8 mouse cellular contexts compared by ENCODE assay signal in genomic region chr2:157571224-157571832, GRCm38 (mm10). TPM values are rescaled to one million over a fixed set of nuclear protein-coding genes. Genes with fewer than 3 reads are reported as not detected.
DNase-seq lines count a peak whose midpoint lies in the region; ATAC-seq lines count a peak whose summit lies in the region.

TSS of gene Blcap (minus strand) at chr2:157571274.

- peak; percentile 72 for DNase-seq in cerebellum, adult 9-10 months
- peak; percentile 72 for DNase-seq in forelimb bud, embryonic 11.5 days (ENCODE audit: low read depth, low spot score)
- peak; percentile 5 for DNase-seq in layer of hippocampus, adult 9-11 months
- DNase-seq in lung, postnatal 14 days: peak; percentile 62
- peak; percentile 83 for DNase-seq in retina, postnatal 1 day

- no peaks in the 10 kb centered on the region; the same call in 1 of the 2 replicates for H3K4me1 ChIP-seq in brown adipose tissue, adult 24 weeks (ENCODE audit: control insufficient read depth, insufficient read depth, insufficient read length, low read length)

- no peak; the same call in 1 of the 2 replicates for ATAC-seq in cerebellum, adult (ENCODE audit: insufficient number of reproducible peaks, low FRiP score, low TSS enrichment)
- ATAC-seq in hematopoietic stem cell, adult 5-6 weeks (replicated peaks in 1 of 2; ENCODE audit: insufficient read depth in 1 of 2, low FRiP score in 2 of 2, low TSS enrichment in 1 of 2, low read depth in 1 of 2, poor library complexity in 2 of 2, severe bottlenecking in 2 of 2): peak in 1 of 2 experiments; percentile 48; a peak in 2 of 4 replicates

- H3K27ac ChIP-seq in brown adipose tissue, adult 24 weeks (replicated peaks; ENCODE audit: low read depth, low read length): no peak within 1 kb of the TSS

- H3K4me3 ChIP-seq in brown adipose tissue, adult 24 weeks (ENCODE audit: insufficient read depth, low read depth, low read length): no peak within 1 kb of the TSS

RNA-seq across cellular contexts. Expression of gene Blcap, which starts in this region (rescaled TPM):
- 71.0 and 74.7 TPM in 2 replicates for polyA plus RNA-seq in brown adipose tissue, adult 24 weeks (2012; ENCODE audit: insufficient read depth, insufficient read length, missing spikeins)
- 15.8 and 32.6 TPM in 2 replicates for total RNA-seq in hematopoietic stem cell, adult 5-6 weeks (2017)

Comparison
In these comparisons a context has a peak if more than half of its experiments do, and no peak if none do; other contexts are left out.
1. DNase-seq: peak in every context shown above with its lines; median percentile 83 in retina, postnatal 1 day; 72 in cerebellum, adult 9-10 months; 72 in forelimb bud, embryonic 11.5 days; 62 in lung, postnatal 14 days; 5 in layer of hippocampus, adult 9-11 months.